Mouse (Mus musculus) liver, adult 2 months (tissue): Measurements from ENCODE around the gene Cpeb2. TPM values are rescaled to one million over a fixed set of nuclear protein-coding genes. Genes with fewer than 3 reads are reported as not detected.

Experiments
- DNase-seq: peaks from one replicate; pipeline ENCODE4 v3.0.0-alpha.2; 2011; ENCODE audit warnings: low read depth, low spot score; ENCODE audit errors: extremely low read depth
- H3K27ac ChIP-seq: fragments of 200-500 bp; replicated peaks from 2 replicates; pipeline ENCODE4 v1.5.1; 2012; ENCODE audit warnings: low read depth, mild to moderate bottlenecking, control low read depth, inconsistent platforms, low read length; ENCODE audit not compliant: insufficient read depth
- H3K27me3 ChIP-seq: fragments of 200-500 bp; 2 replicates; pipeline ENCODE4 v1.6.1; 2012; ENCODE audit warnings: mild to moderate bottlenecking, moderate library complexity, low read length, inconsistent platforms; ENCODE audit not compliant: control insufficient read depth, insufficient read depth
- H3K36me3 ChIP-seq: fragments of 200-500 bp; 2 replicates; pipeline ENCODE4 v1.6.1; 2012; ENCODE audit warnings: low read length, inconsistent platforms; ENCODE audit not compliant: control insufficient read depth, insufficient read depth
- H3K4me1 ChIP-seq: fragments of 200-500 bp; 2 replicates; pipeline ENCODE4 v1.6.1; 2011; ENCODE audit warnings: low read length; ENCODE audit not compliant: control insufficient read depth, insufficient read depth
- H3K4me3 ChIP-seq: fragments of 200-500 bp; 2 replicates; pipeline ENCODE4 v1.5.1; 2011; ENCODE audit warnings: low read depth, mild to moderate bottlenecking, control low read depth, low read length, moderate library complexity; ENCODE audit not compliant: insufficient read depth
- H3K79me2 ChIP-seq: fragments of 200-500 bp; 2 replicates; pipeline ENCODE4 v1.6.1; 2012; ENCODE audit warnings: inconsistent platforms, mild to moderate bottlenecking, low read length, moderate library complexity; ENCODE audit not compliant: control insufficient read depth, insufficient read depth
- H3K9ac ChIP-seq: fragments of 200-500 bp; 2 replicates; pipeline ENCODE4 v1.6.1; 2012; ENCODE audit warnings: low read depth, mild to moderate bottlenecking, control low read depth, inconsistent platforms, low read length
- CTCF ChIP-seq: fragments of 200-500 bp; IDR thresholded peaks from 2 replicates; pipeline ENCODE4 v1.5.1; 2011; ENCODE audit warnings: low read depth, low read length, control low read depth
- POLR2A ChIP-seq: fragments of 200-500 bp; IDR thresholded peaks from 2 replicates; pipeline ENCODE4 v1.6.1; 2011; ENCODE audit warnings: low read length, control low read depth; ENCODE audit not compliant: insufficient read depth; ENCODE audit errors: extremely low read depth
- WGBS: fragments of 180-500 bp; shearing (Covaris S2); methylation state at CpG from one replicate; pipeline ENCODE4 v1.1.7; 2018; 5-methylcytosine and 5-hydroxymethylcytosine counted together
- polyA plus RNA-seq: library from polyadenylated mRNA; depleted of rRNA; stranded (reverse); fragments of >200 nt; gene quantifications from 2 replicates; pipeline ENCODE4 v1.2.3, GENCODE M21; 2012
- total RNA-seq: library from RNA; depleted of rRNA; stranded (reverse); fragments of >200 nt; gene quantifications from 2 replicates; pipeline ENCODE4 v1.2.3, GENCODE M21; 2014

Gene Cpeb2
- total and polyA plus RNA-seq, 2 experiments, result 4.4 to 23.5 TPM

DNA sequence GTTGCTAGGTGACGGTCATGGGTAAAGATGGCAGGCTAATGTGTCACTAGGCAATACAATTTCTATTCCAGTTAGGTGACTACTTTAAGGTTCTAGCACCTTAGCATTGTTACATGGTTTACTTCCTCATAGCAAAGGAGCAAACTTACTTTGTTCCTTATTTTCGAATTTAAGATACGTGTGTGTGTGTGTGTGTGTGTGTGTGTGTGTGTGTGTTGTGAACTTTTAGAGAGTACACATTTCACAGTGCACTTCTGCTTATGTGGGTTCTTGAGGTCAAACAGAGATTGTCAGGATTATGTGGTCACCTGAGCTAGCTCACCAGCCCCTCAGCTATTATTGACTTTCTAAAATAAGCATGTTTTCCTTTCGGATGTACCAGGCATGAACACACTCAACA, 60.2 kb downstream of the Cpeb2 start:
- H3K4me3 ChIP-seq, result no peak overlapping the region
- no peaks in the 10 kb centered on the region for H3K27me3 ChIP-seq
- H3K36me3 ChIP-seq, result peaks cover 6% of the 10 kb centered on the region; the same call in 1 of the 2 replicates
- TF ChIP-seq CTCF (no peak), POLR2A (no peak)
- H3K9ac ChIP-seq, result no peak overlapping the region
- no peaks in the 10 kb centered on the region for H3K4me1 ChIP-seq
- H3K27ac ChIP-seq, result no peak overlapping the region
- DNase-seq, result no peak
- H3K79me2 ChIP-seq, result no peaks in the 10 kb centered on the region
- 72% methylated on average over 4 of the region's 4 CpGs for WGBS

DNA sequence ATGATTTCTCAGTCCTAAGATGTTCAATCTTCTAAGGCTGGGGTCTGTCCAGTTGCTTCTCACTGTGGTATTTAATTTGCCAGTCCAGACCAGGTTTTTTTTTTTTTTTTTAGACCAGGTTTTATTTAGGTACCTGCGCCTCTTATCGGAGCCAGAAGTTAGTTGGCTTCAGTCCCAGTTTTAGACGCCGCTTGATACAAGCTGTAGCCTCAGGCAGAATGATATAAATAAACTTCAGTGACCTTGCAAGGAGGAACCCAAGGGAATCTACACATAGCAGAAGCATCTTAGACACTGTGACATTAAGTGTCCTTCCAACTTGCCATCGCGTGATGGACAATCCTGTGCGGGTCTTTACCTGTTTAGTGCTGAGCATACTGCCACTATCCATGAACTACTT, 64.5 kb downstream of the Cpeb2 start:
- Histone ChIP-seq H3K9ac (no peak overlapping the region), H3K27me3 (no peaks in the 10 kb centered on the region), H3K4me3 (no peak overlapping the region), H3K36me3 (no peaks in the 10 kb centered on the region), H3K4me1 (no peaks in the 10 kb centered on the region), H3K27ac (no peak overlapping the region), H3K79me2 (no peaks in the 10 kb centered on the region)
- WGBS, result 67% methylated on average over 7 of the region's 7 CpGs
- no peak for DNase-seq
- no peak for TF ChIP-seq POLR2A
- TF ChIP-seq CTCF, result no peak

- no peak for TF ChIP-seq POLR2A
- TF ChIP-seq CTCF, result no peak
- WGBS, result 80% methylated on average over 2 of the region's 2 CpGs
- no peaks in the 10 kb centered on the region for H3K36me3 ChIP-seq
- no peak overlapping the region for H3K4me3 ChIP-seq
- no peaks in the 10 kb centered on the region for H3K27me3 ChIP-seq
- H3K9ac ChIP-seq, result no peak overlapping the region
- H3K79me2 ChIP-seq, result no peaks in the 10 kb centered on the region
- DNase-seq, result no peak
- H3K4me1 ChIP-seq, result no peaks in the 10 kb centered on the region
- no peak overlapping the region for H3K27ac ChIP-seq
Measured at GRCm38 (mm10) chr5:43298975-43299374, 66.0 kb downstream of the Cpeb2 start.

DNA sequence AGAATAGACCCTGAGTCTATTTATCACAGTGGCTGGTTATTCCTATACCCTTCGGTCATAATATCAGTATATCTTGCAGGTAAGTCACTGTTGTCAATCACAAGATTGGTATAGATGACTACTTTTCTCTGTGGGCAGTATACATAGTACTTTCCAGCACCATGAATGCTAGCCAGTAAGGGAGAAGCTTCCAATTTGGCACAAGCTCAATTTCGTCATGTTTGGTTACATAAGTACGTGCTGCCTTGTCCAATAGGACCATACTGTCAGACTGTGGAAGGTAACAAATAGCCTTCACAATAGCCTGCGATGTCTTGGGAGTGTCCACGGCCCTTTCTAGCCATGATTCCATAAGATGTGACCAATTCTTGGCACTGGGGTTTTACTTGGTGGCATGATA, 67.1 kb downstream of the Cpeb2 start:
- H3K79me2 ChIP-seq, result no peaks in the 10 kb centered on the region
- H3K9ac ChIP-seq, result no peak overlapping the region
- TF ChIP-seq POLR2A (no peak), CTCF (no peak)
- H3K4me3 ChIP-seq, result no peak overlapping the region
- no peaks in the 10 kb centered on the region for H3K4me1 ChIP-seq
- no peaks in the 10 kb centered on the region for H3K27me3 ChIP-seq
- DNase-seq, result peak; percentile 57
- H3K27ac ChIP-seq, result no peak overlapping the region
- no peaks in the 10 kb centered on the region for H3K36me3 ChIP-seq
- 66% methylated on average over 5 of the region's 5 CpGs for WGBS

GRCm38 (mm10) chr5:43300979-43301378, 68.0 kb downstream of the Cpeb2 start:
- Histone ChIP-seq H3K79me2 (no peaks in the 10 kb centered on the region), H3K27me3 (no peaks in the 10 kb centered on the region), H3K4me1 (no peaks in the 10 kb centered on the region), H3K4me3 (no peak overlapping the region), H3K36me3 (no peaks in the 10 kb centered on the region), H3K9ac (no peak overlapping the region), H3K27ac (no peak overlapping the region)
- DNase-seq, result no peak
- TF ChIP-seq POLR2A (no peak), CTCF (no peak)
- WGBS, result 82% methylated on average over 3 of the region's 3 CpGs

DNA sequence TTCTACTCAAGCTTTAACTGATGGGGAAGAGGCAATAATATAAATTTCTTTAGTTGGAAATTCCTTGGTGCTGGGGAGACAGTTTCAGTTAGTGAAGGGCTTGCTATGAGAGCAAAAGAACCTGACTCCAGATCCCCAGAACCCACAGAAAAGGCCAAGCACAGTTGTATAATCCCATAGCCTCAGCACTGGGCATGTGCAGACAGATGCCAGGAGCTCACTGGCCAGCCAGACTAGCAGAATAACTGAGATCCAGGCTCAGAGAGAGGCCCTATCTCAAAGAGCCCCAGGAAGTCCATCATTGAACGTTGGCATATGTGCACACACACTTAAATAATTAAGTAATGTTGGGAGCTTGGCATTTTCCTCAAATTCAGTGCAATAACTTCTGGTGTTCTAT, 70.5 kb downstream of the Cpeb2 start:
- 36% methylated on average over 1 of the region's 1 CpGs for WGBS
- no peaks in the 10 kb centered on the region for H3K36me3 ChIP-seq
- no peaks in the 10 kb centered on the region for H3K4me1 ChIP-seq
- no peak overlapping the region for H3K4me3 ChIP-seq
- TF ChIP-seq CTCF (no peak), POLR2A (no peak)
- H3K79me2 ChIP-seq, result no peaks in the 10 kb centered on the region
- DNase-seq, result no peak
- no peak overlapping the region for H3K27ac ChIP-seq
- no peaks in the 10 kb centered on the region for H3K27me3 ChIP-seq
- no peak overlapping the region for H3K9ac ChIP-seq
